Mouse (Mus musculus): ENCODE data around the gene Etv6. TPM values are rescaled to one million over a fixed set of nuclear protein-coding genes. Genes with fewer than 3 reads are reported as not detected.

Etv6 gene
- total and polyA plus RNA-seq, 2 experiments from 2014 or later, result 6.1 to 30.3 TPM

GRCm38 (mm10) chr6:134059552-134059891, 24.0 kb downstream of the Etv6 start:
- DNase-seq (ENCODE audit: low spot score) (no peak), ATAC-seq (ENCODE audit: insufficient read depth, low read depth) (no peak)
- Histone ChIP-seq H3K4me2 (ENCODE audit: low read depth, low read length) (no peak overlapping the region), H3K4me1 (ENCODE audit: control insufficient read depth, insufficient read depth) (peaks cover 49% of the 10 kb centered on the region), H3K27me3 (ENCODE audit: control insufficient read depth, insufficient read depth, low read length) (no peaks in the 10 kb centered on the region), H3K27ac (ENCODE audit: low read depth) (no peak overlapping the region), H3K36me3 (replicated peaks; ENCODE audit: control insufficient read depth, insufficient read depth, low read length) (no peaks in the 10 kb centered on the region), H3K9me3 (replicated peaks; ENCODE audit: control insufficient read depth, low read length) (no peaks in the 10 kb centered on the region), H3K4me3 (ENCODE audit: low read depth, low read length) (no peak overlapping the region), H3K9ac (replicated peaks; ENCODE audit: low read depth, low read length) (no peak overlapping the region)
- TF ChIP-seq CTCF (IDR thresholded peaks at IDR 0.05; ENCODE audit: low read depth), result no peak
- no peak for TF ChIP-seq EP300 (IDR thresholded peaks at IDR 0.05; ENCODE audit: low read depth)
- 69% methylated on average over 10 of the region's 10 CpGs for WGBS

GRCm38 (mm10) chr6:134060036-134060435, 24.5 kb downstream of the Etv6 start:
- Histone ChIP-seq H3K27me3 (ENCODE audit: control insufficient read depth, insufficient read depth, low read length) (no peaks in the 10 kb centered on the region), H3K9ac (replicated peaks; ENCODE audit: low read depth, low read length) (no peak overlapping the region), H3K9me3 (replicated peaks; ENCODE audit: control insufficient read depth, low read length) (no peaks in the 10 kb centered on the region), H3K27ac (ENCODE audit: low read depth) (no peak overlapping the region), H3K4me1 (ENCODE audit: control insufficient read depth, insufficient read depth) (peaks cover 52% of the 10 kb centered on the region), H3K36me3 (replicated peaks; ENCODE audit: control insufficient read depth, insufficient read depth, low read length) (no peaks in the 10 kb centered on the region), H3K4me3 (ENCODE audit: low read depth, low read length) (no peak overlapping the region), H3K4me2 (ENCODE audit: low read depth, low read length) (no peak overlapping the region)
- TF ChIP-seq CTCF (IDR thresholded peaks at IDR 0.05; ENCODE audit: low read depth) (no peak), EP300 (IDR thresholded peaks at IDR 0.05; ENCODE audit: low read depth) (no peak)
- no peak for DNase-seq (ENCODE audit: low spot score)
- 79% methylated on average over 9 of the region's 9 CpGs for WGBS
- ATAC-seq (ENCODE audit: insufficient read depth, low read depth), result no peak

DNA sequence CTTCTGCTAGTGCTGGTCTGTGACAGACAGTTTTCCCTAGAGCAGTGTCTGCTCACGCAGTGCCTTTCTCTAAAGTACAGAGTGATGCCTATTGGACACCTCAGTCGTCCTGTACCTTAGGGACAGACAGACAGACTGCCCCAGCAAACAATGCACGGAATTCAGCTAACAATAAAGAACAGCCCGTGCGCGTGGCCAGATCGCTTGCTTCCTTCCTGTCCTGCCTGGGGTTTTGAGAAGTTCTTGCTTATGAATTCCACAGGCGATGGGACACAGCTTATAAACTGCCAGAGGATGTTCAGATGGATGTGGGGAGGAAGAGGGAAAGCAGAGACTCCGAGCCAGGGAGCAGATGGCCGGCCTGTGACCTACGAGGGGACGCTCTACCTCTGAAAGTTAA, 25.3 kb downstream of the Etv6 start:
- no peak overlapping the region for H3K4me3 ChIP-seq (ENCODE audit: low read depth, low read length)
- no peaks in the 10 kb centered on the region for H3K9me3 ChIP-seq (replicated peaks; ENCODE audit: control insufficient read depth, low read length)
- H3K27ac ChIP-seq (ENCODE audit: low read depth), result peak overlapping the region; percentile 16; the same call in 1 of the 2 replicates
- H3K4me1 ChIP-seq (ENCODE audit: control insufficient read depth, insufficient read depth), result peaks cover 52% of the 10 kb centered on the region
- no peak overlapping the region for H3K4me2 ChIP-seq (ENCODE audit: low read depth, low read length)
- no peaks in the 10 kb centered on the region for H3K27me3 ChIP-seq (ENCODE audit: control insufficient read depth, insufficient read depth, low read length)
- DNase-seq (ENCODE audit: low spot score) (no peak), ATAC-seq (ENCODE audit: insufficient read depth, low read depth) (peak; percentile 52)
- no peaks in the 10 kb centered on the region for H3K36me3 ChIP-seq (replicated peaks; ENCODE audit: control insufficient read depth, insufficient read depth, low read length)
- no peak overlapping the region for H3K9ac ChIP-seq (replicated peaks; ENCODE audit: low read depth, low read length)
- TF ChIP-seq EP300 (IDR thresholded peaks at IDR 0.05; ENCODE audit: low read depth) (no peak), CTCF (IDR thresholded peaks at IDR 0.05; ENCODE audit: low read depth) (no peak)
- WGBS, result 55% methylated on average over 12 of the region's 12 CpGs

DNA sequence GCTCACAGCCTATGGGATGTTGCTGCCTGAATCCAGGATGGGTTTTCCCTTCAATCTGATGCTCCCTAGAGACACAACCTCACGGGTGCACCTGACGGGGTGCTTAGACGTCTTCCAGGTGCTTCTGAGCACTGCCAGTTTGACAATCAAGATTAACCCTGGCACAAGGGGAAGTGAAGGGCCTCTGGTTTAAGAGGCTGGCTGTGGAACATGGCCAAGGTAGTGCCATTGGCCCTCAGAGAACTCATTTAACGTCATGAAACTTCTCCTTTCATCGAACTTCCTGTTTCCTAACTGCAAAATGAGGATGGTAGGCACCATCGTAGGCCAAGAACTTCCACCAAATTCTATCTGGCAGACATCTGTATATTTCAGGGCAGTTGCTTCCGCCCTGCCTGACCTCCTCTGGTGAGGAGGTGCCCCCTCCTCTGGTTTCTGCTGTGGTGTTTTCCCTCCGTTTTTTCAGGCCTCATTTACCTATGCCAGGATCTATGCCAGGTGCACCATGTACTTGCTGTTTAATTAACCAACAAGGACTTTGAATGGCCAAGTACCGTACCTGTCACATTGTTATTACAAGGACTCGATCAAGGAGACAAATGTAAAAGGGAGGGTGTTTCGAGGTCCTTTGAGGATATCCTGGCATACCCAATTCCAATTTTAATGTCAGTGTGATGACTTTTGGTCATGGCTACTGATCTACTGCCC, 29.7 kb downstream of the Etv6 start:
- ATAC-seq (ENCODE audit: insufficient read depth, low read depth), result no peak
- no peak overlapping the region for H3K4me2 ChIP-seq (ENCODE audit: low read depth, low read length)
- WGBS, result 64% methylated on average over 11 of the region's 11 CpGs
- no peak overlapping the region for H3K9ac ChIP-seq (replicated peaks; ENCODE audit: low read depth, low read length)
- no peak for TF ChIP-seq CTCF (IDR thresholded peaks at IDR 0.05; ENCODE audit: low read depth)
- no peak for TF ChIP-seq EP300 (IDR thresholded peaks at IDR 0.05; ENCODE audit: low read depth)
- H3K4me3 ChIP-seq (ENCODE audit: low read depth, low read length), result no peak overlapping the region
- no peak for DNase-seq (ENCODE audit: low spot score)
- no peak overlapping the region for H3K27ac ChIP-seq (ENCODE audit: low read depth)
- peaks cover 49% of the 10 kb centered on the region for H3K4me1 ChIP-seq (ENCODE audit: control insufficient read depth, insufficient read depth)
- H3K36me3 ChIP-seq (replicated peaks; ENCODE audit: control insufficient read depth, insufficient read depth, low read length), result no peaks in the 10 kb centered on the region; the same call in 1 of the 2 replicates
- H3K27me3 ChIP-seq (ENCODE audit: control insufficient read depth, insufficient read depth, low read length), result no peaks in the 10 kb centered on the region
- H3K9me3 ChIP-seq (replicated peaks; ENCODE audit: control insufficient read depth, low read length), result no peaks in the 10 kb centered on the region

DNA sequence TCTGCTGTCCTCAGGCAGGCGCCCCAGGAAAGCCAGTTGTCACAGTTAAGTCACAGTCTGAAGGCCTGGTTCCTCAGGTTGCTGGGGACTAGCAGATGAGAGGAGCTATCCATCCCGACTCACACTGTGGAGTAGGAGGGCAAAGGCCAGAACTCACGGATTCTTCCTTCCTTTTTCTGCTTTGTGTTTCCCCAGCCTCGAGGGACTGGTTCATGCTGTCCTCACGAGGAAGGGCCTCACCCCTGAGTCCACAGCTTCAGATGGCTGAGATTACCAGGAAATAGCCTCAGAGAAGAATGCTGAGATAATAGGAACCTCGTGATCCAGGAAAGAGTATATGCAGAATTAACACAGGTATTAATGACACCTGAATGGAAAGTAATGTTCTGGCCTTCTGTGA, 30.6 kb downstream of the Etv6 start:
- ATAC-seq (ENCODE audit: insufficient read depth, low read depth) (no peak), DNase-seq (ENCODE audit: low spot score) (no peak)
- Histone ChIP-seq H3K4me2 (ENCODE audit: low read depth, low read length) (no peak overlapping the region), H3K27me3 (ENCODE audit: control insufficient read depth, insufficient read depth, low read length) (no peaks in the 10 kb centered on the region), H3K27ac (ENCODE audit: low read depth) (no peak overlapping the region), H3K4me1 (ENCODE audit: control insufficient read depth, insufficient read depth) (peaks cover 46% of the 10 kb centered on the region), H3K4me3 (ENCODE audit: low read depth, low read length) (no peak overlapping the region), H3K9ac (replicated peaks; ENCODE audit: low read depth, low read length) (no peak overlapping the region), H3K9me3 (replicated peaks; ENCODE audit: control insufficient read depth, low read length) (no peaks in the 10 kb centered on the region), H3K36me3 (replicated peaks; ENCODE audit: control insufficient read depth, insufficient read depth, low read length) (no peaks in the 10 kb centered on the region; the same call in 1 of the 2 replicates)
- WGBS, result 26% methylated on average over 6 of the region's 6 CpGs
- TF ChIP-seq CTCF (IDR thresholded peaks at IDR 0.05; ENCODE audit: low read depth) (no peak), EP300 (IDR thresholded peaks at IDR 0.05; ENCODE audit: low read depth) (no peak)

- Histone ChIP-seq H3K36me3 (replicated peaks; ENCODE audit: control insufficient read depth, insufficient read depth, low read length) (no peaks in the 10 kb centered on the region; the same call in 1 of the 2 replicates), H3K4me1 (ENCODE audit: control insufficient read depth, insufficient read depth) (peaks cover 37% of the 10 kb centered on the region), H3K4me3 (ENCODE audit: low read depth, low read length) (no peak overlapping the region), H3K9ac (replicated peaks; ENCODE audit: low read depth, low read length) (no peak overlapping the region), H3K27ac (ENCODE audit: low read depth) (no peak overlapping the region), H3K9me3 (replicated peaks; ENCODE audit: control insufficient read depth, low read length) (no peaks in the 10 kb centered on the region), H3K4me2 (ENCODE audit: low read depth, low read length) (no peak overlapping the region), H3K27me3 (ENCODE audit: control insufficient read depth, insufficient read depth, low read length) (no peaks in the 10 kb centered on the region)
- 49% methylated on average over 4 of the region's 4 CpGs for WGBS
- DNase-seq (ENCODE audit: low spot score), result no peak
- TF ChIP-seq EP300 (IDR thresholded peaks at IDR 0.05; ENCODE audit: low read depth), result no peak
- TF ChIP-seq CTCF (IDR thresholded peaks at IDR 0.05; ENCODE audit: low read depth), result no peak
- ATAC-seq (ENCODE audit: insufficient read depth, low read depth), result no peak
These were observed 31.5 kb downstream of the Etv6 start for GRCm38 (mm10) chr6:134066996-134067395.

All from heart, postnatal 0 days (tissue).